Mouse (Mus musculus) hindbrain, embryonic 12.5 days (tissue): ENCODE results near the gene St3gal4. TPM values are rescaled to one million over a fixed set of nuclear protein-coding genes. Genes with fewer than 3 reads are reported as not detected.

Experiments used
- ATAC-seq: fragments of 200-750 bp; cut with Nextera tagmentation; 2 replicates; pipeline ENCODE4 v1.8.0; 2017; ENCODE audit warnings: moderate TSS enrichment; ENCODE audit not compliant: low FRiP score
- H3K27ac ChIP-seq: fragments of 300-500 bp; sonication (generic); 2 replicates; pipeline ENCODE4 v1.5.1; 2016; ENCODE audit warnings: mild to moderate bottlenecking
- H3K27me3 ChIP-seq: fragments of 300-500 bp; sonication (generic); 2 replicates; pipeline ENCODE4 v1.6.1; 2016; ENCODE audit warnings: mild to moderate bottlenecking
- H3K36me3 ChIP-seq: fragments of 300-500 bp; sonication (generic); 2 replicates; pipeline ENCODE4 v1.6.1; 2016; ENCODE audit warnings: mild to moderate bottlenecking
- H3K4me1 ChIP-seq: fragments of 300-500 bp; sonication (generic); 2 replicates; pipeline ENCODE4 v1.6.1; 2016
- H3K4me2 ChIP-seq: fragments of 300-500 bp; sonication (generic); replicated peaks from 2 replicates; pipeline ENCODE4 v1.6.1; 2016; ENCODE audit warnings: mild to moderate bottlenecking
- H3K4me3 ChIP-seq: fragments of 300-500 bp; sonication (generic); 2 replicates; pipeline ENCODE4 v1.5.1; 2016; ENCODE audit warnings: mild to moderate bottlenecking
- H3K9ac ChIP-seq: fragments of 300-500 bp; sonication (generic); 2 replicates; pipeline ENCODE4 v1.6.1; 2016; ENCODE audit warnings: mild to moderate bottlenecking, moderate library complexity
- H3K9me3 ChIP-seq: fragments of 300-500 bp; sonication (generic); replicated peaks from 2 replicates; pipeline ENCODE4 v1.6.1; 2016; ENCODE audit warnings: mild to moderate bottlenecking
- WGBS: fragments of 180-500 bp; shearing (Covaris S2); methylation state at CpG from one replicate; pipeline ENCODE4 v1.1.7; 2016; 5-methylcytosine and 5-hydroxymethylcytosine counted together
- polyA plus RNA-seq: library from polyadenylated mRNA; unstranded; fragments of >200 nt; fragmentation: Nextera tagmentation; extraction: Ambion mirVana; gene quantifications from 2 replicates; pipeline ENCODE4 v1.2.1, GENCODE M21; 2016

Gene St3gal4
- polyA plus RNA-seq, 1 experiment from 2014 or later, result 15.6 TPM

- Histone ChIP-seq H3K4me1 (no peaks in the 10 kb centered on the region), H3K36me3 (peaks cover 7% of the 10 kb centered on the region; the same call in 1 of the 2 replicates), H3K9ac (no peak overlapping the region), H3K9me3 (no peaks in the 10 kb centered on the region), H3K27ac (no peak overlapping the region), H3K4me2 (no peak overlapping the region), H3K4me3 (no peak overlapping the region), H3K27me3 (no peaks in the 10 kb centered on the region)
- 91% methylated on average over 4 of the region's 4 CpGs for WGBS
- ATAC-seq, result no peak
These were observed 66.4 kb downstream of the St3gal4 start for GRCm38 (mm10) chr9:35052671-35053070.

DNA sequence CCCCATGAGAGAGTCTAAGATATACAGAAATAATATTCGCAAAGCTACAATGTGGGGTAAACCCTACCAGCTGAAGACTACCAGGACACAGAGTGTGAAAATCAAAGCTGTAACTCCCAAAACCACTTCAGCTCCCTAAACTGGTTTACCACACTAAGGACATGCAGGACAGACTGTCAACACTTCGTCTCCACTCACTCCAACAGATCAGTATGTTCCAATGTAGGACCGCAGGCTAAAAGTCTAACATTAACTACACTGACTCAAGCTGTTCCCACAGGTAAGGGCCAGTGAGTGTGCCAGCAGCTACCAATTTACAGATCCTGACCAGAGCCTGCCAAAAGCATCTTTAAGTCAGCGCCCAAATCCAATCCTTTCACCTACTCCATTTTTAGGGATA, 67.4 kb downstream of the St3gal4 start:
- 95% methylated on average over 4 of the region's 4 CpGs for WGBS
- Histone ChIP-seq H3K36me3 (peaks cover 11% of the 10 kb centered on the region; the same call in 1 of the 2 replicates), H3K9me3 (no peaks in the 10 kb centered on the region), H3K4me3 (no peak overlapping the region), H3K4me1 (no peaks in the 10 kb centered on the region), H3K27me3 (no peaks in the 10 kb centered on the region), H3K27ac (no peak overlapping the region), H3K9ac (no peak overlapping the region), H3K4me2 (no peak overlapping the region)
- ATAC-seq, result no peak

DNA sequence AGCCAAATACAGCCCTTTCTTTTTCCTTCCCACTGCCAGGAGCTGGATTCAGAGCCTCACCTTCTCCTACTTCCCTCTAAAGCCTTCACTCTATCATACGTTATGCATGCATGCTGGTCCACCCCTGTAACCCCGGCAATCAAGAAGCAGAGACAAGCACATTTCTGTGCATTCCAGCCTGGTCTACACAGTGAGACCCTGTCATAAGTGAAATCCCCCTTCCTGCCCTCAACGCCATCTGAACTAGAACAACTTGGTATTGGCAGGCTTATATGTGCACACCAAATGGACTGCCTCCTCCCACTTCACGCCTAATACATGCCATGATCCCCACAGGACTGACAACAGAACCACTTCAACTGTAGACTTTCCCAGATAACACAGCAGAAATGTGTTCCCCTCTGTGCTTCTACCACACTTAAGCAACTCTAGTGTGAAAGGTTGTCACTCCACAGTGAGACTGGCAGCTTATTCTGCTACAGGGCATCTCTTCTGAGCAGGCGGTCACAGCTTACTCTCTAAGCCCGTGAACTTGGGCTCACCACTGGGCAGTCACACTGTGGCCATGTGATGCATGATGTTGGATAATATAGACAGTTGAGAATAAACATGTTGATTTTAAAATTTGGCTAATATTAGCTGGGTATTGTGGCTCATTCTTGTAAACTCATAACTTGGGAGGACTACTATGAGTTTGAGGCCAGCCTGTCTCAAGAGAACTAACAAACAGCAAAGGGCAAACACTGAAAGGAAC, 68.2 kb downstream of the St3gal4 start:
- H3K9ac ChIP-seq, result no peak overlapping the region
- H3K36me3 ChIP-seq, result peaks cover 11% of the 10 kb centered on the region; the same call in 1 of the 2 replicates
- H3K4me1 ChIP-seq, result no peaks in the 10 kb centered on the region
- no peak overlapping the region for H3K4me2 ChIP-seq
- 93% methylated on average over 6 of the region's 6 CpGs for WGBS
- no peaks in the 10 kb centered on the region for H3K27me3 ChIP-seq
- H3K4me3 ChIP-seq, result no peak overlapping the region
- no peak overlapping the region for H3K27ac ChIP-seq
- ATAC-seq, result no peak
- no peaks in the 10 kb centered on the region for H3K9me3 ChIP-seq

GRCm38 (mm10) chr9:35049891-35050527, 69.1 kb downstream of the St3gal4 start:
- 76% methylated on average over 3 of the region's 3 CpGs for WGBS
- H3K9me3 ChIP-seq, result no peaks in the 10 kb centered on the region
- no peak for ATAC-seq
- H3K27ac ChIP-seq, result no peak overlapping the region
- no peak overlapping the region for H3K9ac ChIP-seq
- no peaks in the 10 kb centered on the region for H3K27me3 ChIP-seq
- peaks cover 5% of the 10 kb centered on the region for H3K4me1 ChIP-seq
- no peak overlapping the region for H3K4me3 ChIP-seq
- H3K36me3 ChIP-seq, result peaks cover 11% of the 10 kb centered on the region; the same call in 1 of the 2 replicates
- H3K4me2 ChIP-seq, result no peak overlapping the region

DNA sequence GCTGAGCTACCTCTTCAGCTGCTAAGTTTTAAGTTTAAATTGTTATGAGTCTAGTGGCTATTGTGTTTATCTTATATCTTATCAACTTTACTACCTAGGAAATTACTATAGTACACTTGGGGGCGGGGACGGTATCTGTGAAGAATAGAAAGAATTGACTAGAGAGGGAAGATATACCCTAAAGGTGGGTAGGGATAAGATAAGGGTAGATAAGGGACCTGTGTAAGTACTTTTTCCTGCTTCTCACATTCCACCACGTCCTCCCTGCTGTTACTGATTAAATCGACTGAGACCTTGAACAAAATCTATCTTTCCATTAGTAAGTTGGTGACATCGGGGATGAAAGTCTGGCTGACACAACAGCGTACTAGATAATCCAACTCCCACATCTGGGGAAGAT, 70.6 kb downstream of the St3gal4 start:
- H3K9me3 ChIP-seq, result no peaks in the 10 kb centered on the region
- WGBS, result 94% methylated on average over 6 of the region's 6 CpGs
- no peak overlapping the region for H3K9ac ChIP-seq
- no peak overlapping the region for H3K27ac ChIP-seq
- H3K36me3 ChIP-seq, result peaks cover 11% of the 10 kb centered on the region; the same call in 1 of the 2 replicates
- no peak overlapping the region for H3K4me2 ChIP-seq
- H3K27me3 ChIP-seq, result no peaks in the 10 kb centered on the region
- no peak overlapping the region for H3K4me3 ChIP-seq
- peaks cover 18% of the 10 kb centered on the region for H3K4me1 ChIP-seq
- no peak for ATAC-seq

- no peak overlapping the region for H3K4me3 ChIP-seq
- no peak overlapping the region for H3K9ac ChIP-seq
- H3K4me1 ChIP-seq, result peaks cover 18% of the 10 kb centered on the region
- no peak for ATAC-seq
- H3K4me2 ChIP-seq, result no peak overlapping the region
- no peaks in the 10 kb centered on the region for H3K27me3 ChIP-seq
- H3K27ac ChIP-seq, result no peak overlapping the region
- 75% methylated on average over 2 of the region's 2 CpGs for WGBS
- no peaks in the 10 kb centered on the region for H3K9me3 ChIP-seq
- H3K36me3 ChIP-seq, result peaks cover 4% of the 10 kb centered on the region; the same call in 1 of the 2 replicates
These were observed 73.3 kb downstream of the St3gal4 start for GRCm38 (mm10) chr9:35045756-35046155.

DNA sequence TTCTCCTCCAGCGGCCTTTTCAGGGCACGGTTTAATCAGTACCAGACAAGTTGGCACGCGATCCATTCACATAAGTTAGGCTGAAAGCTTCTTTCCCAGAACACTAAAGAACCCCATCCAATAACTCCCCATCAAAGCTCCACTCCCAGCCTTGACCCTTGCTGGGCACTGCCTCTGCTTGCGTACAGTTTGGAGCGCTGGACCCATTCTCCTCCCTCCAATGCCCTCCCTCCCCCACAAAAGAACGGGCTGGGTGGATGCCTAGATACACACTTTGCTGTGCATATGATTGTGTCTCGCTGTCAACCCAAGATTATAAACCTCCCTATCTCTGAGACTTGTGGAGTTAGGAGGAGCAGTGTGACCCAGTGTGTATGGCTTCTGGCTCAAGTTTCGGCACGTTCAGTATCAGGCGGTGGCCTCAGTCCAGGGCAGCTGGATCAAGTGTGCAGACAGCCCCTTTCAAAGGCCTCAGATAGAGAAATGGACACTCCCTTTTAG, 74.0 kb downstream of the St3gal4 start:
- Histone ChIP-seq H3K4me2 (no peak overlapping the region), H3K9ac (no peak overlapping the region), H3K4me1 (peaks cover 18% of the 10 kb centered on the region), H3K27ac (no peak overlapping the region), H3K36me3 (peaks cover 4% of the 10 kb centered on the region; the same call in 1 of the 2 replicates), H3K9me3 (no peaks in the 10 kb centered on the region), H3K27me3 (no peaks in the 10 kb centered on the region), H3K4me3 (no peak overlapping the region)
- no peak for ATAC-seq
- 65% methylated on average over 11 of the region's 11 CpGs for WGBS

DNA sequence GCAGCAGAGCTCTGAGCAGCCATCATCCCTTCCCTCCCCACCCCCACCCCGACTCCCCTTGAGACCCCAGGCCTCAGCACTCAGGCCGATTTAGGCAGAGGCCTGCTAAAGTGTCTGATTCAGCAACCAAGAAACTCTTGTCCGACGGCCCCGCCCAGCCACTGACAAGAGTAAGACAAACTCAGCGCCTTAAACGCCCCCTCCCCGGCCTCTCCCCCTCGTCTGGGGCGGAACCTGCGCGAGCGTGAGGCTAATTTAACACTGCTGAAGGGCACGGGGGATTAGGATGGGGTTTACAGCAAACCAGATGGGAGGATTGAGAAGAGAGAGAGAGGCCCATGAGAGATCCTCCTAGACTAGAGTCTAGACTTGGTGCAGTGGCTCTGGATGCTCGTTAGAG, 74.6 kb downstream of the St3gal4 start:
- Histone ChIP-seq H3K9ac (0 out of 2 replicates have a peak overlapping the region, but pooled peaks have one; percentile 9), H3K36me3 (peaks cover 4% of the 10 kb centered on the region; the same call in 1 of the 2 replicates), H3K4me2 (no peak overlapping the region), H3K27me3 (no peaks in the 10 kb centered on the region), H3K9me3 (no peaks in the 10 kb centered on the region), H3K27ac (no peak overlapping the region), H3K4me3 (no peak overlapping the region), H3K4me1 (peaks cover 18% of the 10 kb centered on the region)
- WGBS, result 10% methylated on average over 15 of the region's 15 CpGs
- ATAC-seq, result peak; percentile 47; the same call in 1 of the 2 replicates

DNA sequence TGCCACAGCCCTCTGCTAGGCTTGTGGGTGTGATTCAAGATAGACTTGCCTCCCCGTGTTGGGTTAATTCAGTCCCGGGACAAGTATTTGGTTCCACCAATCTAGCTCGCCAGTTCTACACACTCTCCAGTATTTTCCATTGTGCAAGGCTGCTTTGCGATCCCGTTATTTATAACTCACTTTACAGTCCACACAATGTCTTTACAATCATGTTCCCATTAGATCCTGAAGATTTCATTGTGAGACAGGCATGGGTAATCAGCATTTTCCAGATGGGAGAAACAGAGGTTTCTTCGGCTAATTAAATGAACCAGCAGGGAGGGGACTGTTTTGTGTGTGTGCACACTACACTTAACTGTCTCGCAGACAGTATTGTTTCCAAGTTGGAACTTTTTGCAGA, 75.4 kb downstream of the St3gal4 start:
- Histone ChIP-seq H3K4me1 (peaks cover 18% of the 10 kb centered on the region), H3K27ac (no peak overlapping the region), H3K4me2 (no peak overlapping the region), H3K9ac (no peak overlapping the region), H3K9me3 (no peaks in the 10 kb centered on the region), H3K4me3 (no peak overlapping the region), H3K36me3 (peaks cover 4% of the 10 kb centered on the region; the same call in 1 of the 2 replicates), H3K27me3 (no peaks in the 10 kb centered on the region)
- WGBS, result 47% methylated on average over 7 of the region's 7 CpGs
- ATAC-seq, result peak; percentile 35; the same call in 1 of the 2 replicates

DNA sequence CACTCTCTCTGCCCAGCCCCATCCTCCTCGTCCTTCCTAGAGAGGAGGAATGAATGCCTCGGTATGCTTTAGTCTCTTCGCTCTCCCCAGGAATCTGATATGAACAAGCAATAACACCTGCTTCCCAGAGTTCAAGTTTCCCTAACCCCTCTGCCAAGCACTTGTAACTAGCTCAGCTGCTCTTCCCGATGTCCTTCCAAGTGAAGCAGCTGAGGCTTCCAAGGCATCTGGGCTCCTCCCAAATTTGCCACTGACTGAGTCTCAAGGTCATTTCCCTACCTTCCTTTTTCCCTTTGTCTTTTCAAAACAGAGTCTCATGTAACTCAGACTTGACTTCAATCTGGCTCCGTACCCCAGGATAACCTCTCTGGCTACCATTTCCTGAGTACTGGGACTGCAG, 77.6 kb downstream of the St3gal4 start:
- Histone ChIP-seq H3K4me3 (no peak overlapping the region), H3K9me3 (no peaks in the 10 kb centered on the region), H3K4me2 (no peak overlapping the region), H3K27ac (no peak overlapping the region), H3K36me3 (no peaks in the 10 kb centered on the region), H3K4me1 (peaks cover 18% of the 10 kb centered on the region), H3K27me3 (no peaks in the 10 kb centered on the region), H3K9ac (no peak overlapping the region)
- 74% methylated on average over 5 of the region's 5 CpGs for WGBS
- ATAC-seq, result no peak

DNA sequence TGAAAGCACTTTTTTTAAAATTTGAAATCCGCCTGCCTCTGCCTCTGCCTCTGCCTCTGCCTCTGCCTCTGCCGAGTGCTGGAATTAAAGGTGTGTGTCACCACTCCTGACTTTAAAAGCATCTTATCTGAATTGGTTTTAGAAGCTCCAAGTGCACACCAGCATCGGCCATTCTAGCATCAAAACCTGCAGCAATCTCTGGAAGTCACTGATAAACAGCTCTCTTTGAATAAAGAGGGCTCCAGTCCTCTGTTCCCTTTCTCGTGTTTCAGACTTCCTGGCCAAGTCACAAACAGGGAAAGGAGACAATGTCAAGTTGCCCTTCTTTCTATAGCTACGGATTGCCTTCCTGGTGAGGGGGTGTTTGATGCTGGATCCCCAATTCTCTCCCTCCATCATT, 79.2 kb downstream of the St3gal4 start:
- Histone ChIP-seq H3K4me3 (no peak overlapping the region), H3K27ac (no peak overlapping the region), H3K9ac (no peak overlapping the region), H3K36me3 (no peaks in the 10 kb centered on the region), H3K4me2 (no peak overlapping the region), H3K9me3 (no peaks in the 10 kb centered on the region), H3K27me3 (no peaks in the 10 kb centered on the region), H3K4me1 (peaks cover 12% of the 10 kb centered on the region)
- no peak for ATAC-seq
- 68% methylated on average over 5 of the region's 5 CpGs for WGBS

DNA sequence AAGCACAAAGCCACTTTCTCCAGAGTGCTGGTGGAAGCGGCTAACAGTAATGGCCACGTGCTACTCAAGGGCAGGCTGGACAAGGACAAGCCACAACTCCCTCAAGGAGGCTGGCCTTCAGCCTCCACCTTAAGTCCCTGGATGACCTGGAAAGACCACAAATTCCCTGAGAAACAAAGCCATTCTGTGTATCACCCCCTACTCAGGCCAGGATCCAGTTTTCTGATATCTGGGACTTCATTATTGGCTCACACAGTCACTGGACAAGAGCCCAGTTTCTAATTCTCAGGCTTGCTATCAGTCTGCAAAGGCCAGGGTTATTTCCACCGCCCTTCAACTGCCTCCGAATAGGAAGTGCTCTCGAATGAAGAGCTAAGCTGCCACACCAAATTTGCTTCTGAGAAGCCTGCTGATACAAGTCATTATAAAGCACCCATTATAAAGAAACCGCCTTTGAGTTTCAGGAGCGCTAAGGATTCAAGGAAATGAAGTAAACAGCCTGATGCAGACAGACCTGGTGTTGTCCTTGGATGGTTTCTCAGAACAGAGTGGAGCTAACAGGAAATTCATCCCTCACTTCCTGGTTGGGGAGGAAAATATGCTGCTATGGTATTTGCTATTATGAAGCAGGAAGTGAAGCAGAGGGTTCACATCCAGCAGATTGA, 80.0 kb downstream of the St3gal4 start:
- no peak overlapping the region for H3K4me3 ChIP-seq
- WGBS, result 76% methylated on average over 7 of the region's 7 CpGs
- H3K9ac ChIP-seq, result no peak overlapping the region
- peaks cover 4% of the 10 kb centered on the region for H3K4me1 ChIP-seq
- H3K4me2 ChIP-seq, result no peak overlapping the region
- H3K9me3 ChIP-seq, result no peaks in the 10 kb centered on the region
- no peak overlapping the region for H3K27ac ChIP-seq
- H3K27me3 ChIP-seq, result no peaks in the 10 kb centered on the region
- no peaks in the 10 kb centered on the region for H3K36me3 ChIP-seq
- no peak for ATAC-seq
